Mouse (Mus musculus): ENCODE measurements around the gene B3gnt2.

Gene B3gnt2

DNA sequence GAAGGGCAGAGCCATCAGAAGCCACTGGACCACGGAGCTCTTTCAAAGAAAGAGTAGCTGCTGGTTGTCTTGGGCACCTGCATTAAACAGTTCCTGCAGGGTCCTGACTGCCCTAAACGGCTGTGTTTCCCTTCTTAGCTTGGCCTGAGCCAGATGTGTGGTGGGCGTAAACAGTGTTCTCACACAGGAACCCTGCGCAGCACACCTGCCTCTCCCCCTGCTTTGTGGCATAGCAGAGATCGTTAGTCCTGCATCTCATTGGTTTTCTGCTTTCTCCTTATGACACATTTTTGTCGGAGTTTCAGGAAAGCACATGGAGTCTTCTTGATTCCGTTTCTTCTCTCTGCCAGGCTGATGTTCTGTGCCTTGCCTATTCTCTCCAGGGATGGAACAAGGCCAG lies 44.9 kb downstream of the B3gnt2 start:
- in situ Hi-C loops (cut with MseI, MboI) = no loop called here

DNA sequence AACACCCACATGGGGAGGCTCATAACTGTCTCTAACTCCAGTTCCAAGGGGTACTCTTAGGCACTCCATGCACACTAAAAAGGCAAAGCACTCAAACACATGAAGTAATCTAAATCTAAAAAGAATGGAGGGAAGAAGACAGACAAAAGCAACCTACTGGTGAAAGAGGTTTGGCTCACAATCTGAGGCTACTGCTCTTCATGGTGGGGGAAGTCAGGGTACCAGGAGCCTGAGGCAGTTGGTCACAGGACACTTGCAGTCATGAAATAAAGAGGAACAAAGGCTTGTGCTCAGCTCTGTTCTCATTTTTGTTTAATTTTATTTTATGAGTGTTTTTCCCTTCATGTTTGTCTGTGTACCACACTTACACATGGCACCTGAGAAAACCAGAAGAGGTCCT lies 45.6 kb downstream of the B3gnt2 start:
- in situ Hi-C loops (cut with MseI, MboI) = no loop called here

DNA sequence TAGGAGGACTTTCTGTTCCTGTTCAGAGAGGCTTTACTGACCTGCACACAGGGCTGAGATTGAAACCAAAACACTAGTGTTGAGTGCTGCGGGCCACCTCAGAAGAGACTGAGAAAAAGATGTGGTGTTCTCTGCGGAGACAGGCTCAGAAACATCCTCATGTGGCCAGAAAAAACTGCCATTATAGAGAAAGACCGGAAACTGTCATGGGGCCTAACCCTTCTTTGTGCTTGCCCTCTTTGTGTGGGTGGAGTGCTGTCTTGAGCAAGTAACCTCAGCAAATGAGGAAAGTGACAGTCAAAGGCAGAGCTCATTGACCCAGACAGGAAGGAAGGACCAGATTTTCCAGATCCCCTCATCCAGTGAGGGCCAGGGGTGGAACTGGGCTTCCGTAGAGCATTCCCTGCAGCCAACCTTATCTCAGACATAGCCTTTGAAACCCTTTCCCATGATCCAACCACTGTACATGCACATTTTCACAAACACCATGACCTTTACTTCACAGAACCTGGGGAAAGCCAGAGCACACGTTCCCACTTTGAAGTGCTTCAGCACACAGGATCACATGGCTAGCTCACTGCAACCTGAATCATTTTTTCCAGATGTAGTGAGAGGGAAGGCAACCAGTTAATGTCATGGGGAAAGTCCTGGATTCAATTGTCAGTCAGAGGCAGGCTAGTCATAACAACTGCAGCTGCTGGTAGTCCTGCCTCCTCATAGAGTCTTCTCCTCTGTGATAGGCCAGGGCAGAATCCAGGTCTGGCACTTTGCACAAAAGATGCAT lies 46.6 kb downstream of the B3gnt2 start:
- in situ Hi-C loops (cut with MseI, MboI) = no loop called here

DNA sequence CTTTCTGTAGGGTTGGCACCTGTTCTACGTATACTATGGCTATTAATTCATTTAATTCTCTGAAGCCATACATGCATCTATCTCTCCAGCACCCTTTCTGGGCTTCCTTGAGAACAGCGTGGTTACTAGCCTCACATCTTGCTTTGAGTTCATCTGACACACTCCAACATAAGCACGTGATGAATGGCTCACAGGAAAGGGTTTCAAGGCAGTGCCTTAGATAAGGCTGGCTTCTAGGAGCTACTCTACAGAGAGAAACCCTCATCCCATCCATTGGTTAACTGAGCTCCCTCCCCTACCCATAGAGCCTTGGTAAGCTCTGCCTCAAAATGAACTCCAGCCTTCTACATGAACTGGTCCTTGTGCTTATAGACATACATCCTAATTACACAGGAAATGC lies 47.3 kb downstream of the B3gnt2 start:
- in situ Hi-C loops (cut with MseI, MboI) = no loop called here

DNA sequence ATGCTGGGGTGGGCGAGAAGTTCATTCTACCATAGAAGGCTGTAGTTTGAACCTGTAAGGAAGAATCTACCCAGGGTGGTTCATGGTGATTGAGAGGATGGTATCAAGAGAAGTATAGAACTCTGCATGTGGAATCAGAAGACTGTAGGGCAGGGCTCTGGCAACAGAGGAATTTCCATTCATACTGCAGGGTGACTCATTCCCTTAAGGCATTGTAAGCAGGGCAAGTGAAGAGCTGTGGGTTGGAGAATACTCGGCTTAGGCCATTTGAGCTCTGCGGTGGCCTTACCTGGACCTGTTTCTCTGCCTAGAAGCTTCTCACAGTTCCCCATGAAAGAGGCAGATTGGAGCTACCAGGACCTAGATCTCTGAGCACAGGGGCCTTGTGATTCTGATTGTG lies 49.3 kb downstream of the B3gnt2 start:
- in situ Hi-C loops (cut with MseI, MboI) = no loop called here

DNA sequence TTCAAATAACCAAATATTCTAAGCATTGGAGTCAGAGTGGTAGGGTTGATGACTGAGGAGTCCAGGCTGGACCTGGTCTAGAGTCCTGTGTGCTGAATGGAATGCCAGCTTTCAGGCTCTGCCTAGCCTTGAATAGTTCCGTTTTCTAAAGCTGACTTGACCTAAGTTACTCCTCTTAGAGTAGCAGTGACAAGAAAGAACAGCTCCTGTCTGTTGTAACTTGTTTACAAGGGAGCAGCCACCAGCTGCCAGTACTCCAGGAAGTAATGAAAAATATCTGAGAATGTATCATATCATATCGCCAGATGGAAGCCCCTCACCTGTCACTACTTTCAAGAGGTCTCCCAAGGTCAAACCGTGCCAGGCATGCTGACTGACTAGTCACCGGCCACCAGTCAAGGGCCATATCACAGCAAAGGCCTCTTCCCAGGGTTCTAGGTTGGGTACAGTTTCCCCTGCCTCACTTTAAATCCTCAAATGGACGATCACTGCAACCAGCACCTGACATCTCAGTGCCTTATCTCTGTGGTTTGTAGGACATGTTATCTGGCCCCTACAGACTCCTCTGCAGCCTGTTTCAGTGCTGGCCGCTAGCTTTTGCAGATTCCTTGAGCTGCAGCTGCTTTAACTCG lies 51.2 kb downstream of the B3gnt2 start:
- in situ Hi-C loops (cut with MseI, MboI) = no loop called here

DNA sequence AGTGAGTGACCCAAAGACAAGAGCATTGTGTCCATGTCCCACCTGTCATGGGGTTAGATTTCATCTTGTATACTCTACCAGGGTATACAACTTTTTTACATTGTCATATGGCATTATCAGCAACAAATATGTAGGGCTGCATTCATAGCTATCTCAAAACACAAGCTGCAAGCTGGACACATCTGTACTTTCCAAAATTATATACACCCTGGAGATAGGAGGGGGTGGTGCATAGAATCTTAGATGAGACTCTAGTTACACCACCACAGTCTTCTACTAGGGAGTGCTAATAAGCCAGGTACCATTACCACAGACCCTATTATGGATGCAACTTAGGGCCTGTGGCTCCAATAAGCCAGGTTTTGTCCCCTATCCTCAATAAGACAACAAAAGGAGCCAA lies 52.7 kb downstream of the B3gnt2 start:
- in situ Hi-C loops (cut with MseI, MboI) = no loop called here

DNA sequence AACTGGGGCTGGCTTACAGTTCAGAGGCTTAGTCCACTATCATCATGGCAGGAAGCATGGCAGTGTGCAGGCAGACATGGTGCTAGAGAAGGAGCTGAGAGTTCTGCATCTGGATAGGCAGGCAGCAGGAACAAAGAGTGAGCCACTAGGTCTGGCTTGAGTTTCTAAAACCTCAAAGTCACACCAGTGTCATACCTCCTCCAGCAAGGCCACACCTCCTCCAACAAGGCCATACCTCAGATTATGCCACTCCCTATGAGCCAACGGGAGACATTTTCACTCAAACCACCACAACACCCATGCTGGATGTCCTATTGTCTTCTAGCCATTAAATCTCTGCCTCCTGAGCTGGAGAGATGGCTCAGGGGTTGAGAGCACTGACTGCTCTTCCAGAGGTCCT lies 55.6 kb downstream of the B3gnt2 start:
- in situ Hi-C loops (cut with MseI, MboI) = no loop called here

DNA sequence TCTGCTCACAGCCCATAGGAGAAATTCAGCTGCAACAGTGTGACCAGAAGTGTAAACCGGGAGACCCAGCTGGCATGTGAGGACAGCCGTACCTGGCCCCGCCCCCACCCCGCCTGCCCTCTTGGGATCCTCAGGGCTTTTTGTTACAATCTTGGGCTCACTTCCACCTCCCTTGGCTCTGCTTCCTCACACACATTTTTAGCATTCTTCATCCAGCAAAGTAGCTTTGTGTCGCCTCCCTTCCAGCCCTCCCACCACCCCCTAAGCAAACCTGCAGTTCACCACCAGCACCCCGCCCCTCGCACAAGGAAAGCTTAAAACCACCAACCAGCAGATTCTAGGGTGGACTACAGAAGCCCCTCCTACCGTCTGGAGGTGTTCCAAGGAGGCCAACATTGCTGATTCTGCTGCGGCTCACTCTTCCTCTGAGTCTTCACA lies 60.8 kb downstream of the B3gnt2 start:
- in situ Hi-C loops (cut with MseI, MboI) = loop anchor here in 1 of 2 experiments (25.0 kb wide), 1 partner anchor 162 kb away; the partner anchor contains the start of gene Zrsr1

DNA sequence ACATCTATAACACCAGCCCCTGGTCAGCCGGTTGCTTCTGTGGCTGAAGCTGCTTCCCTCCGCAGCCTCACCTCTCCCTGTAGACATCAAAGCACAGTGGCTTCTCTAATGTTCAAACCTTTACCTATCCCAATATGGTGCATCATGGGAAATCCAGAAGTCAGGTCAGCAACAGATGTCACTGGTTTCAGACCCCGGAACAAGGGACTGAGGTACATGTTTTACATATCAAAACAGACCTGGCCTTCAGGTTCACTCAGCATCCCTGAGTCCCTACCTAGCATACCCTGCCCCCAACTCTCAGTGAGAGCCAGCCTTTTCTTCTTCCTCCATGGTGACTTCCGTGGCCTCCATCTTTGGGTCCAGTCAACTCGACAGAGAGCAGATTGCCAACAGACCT lies 61.8 kb downstream of the B3gnt2 start:
- in situ Hi-C loops (cut with MseI, MboI) = loop anchor here in 1 of 2 experiments (25.0 kb wide), 1 partner anchor 163 kb away; the partner anchor contains the start of gene Zrsr1

DNA sequence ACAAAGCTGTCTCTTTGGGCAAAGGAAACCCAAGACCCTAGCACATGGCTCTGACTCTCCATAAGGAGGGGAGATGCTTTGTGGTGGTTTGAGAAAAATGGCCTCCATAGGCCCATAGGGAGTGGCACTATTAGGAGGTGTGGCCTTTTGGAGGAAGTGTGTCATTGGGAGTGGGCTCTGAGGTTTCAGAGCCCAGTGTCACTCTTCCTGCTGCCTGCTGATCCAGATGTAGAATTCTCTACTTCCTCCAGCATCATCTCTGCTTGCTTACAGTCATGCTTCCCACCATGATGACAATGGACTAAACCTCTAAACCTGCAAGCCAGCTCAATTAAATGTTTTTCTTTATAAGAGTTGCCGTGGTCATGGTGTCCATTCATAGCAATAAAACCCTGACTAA lies 66.0 kb downstream of the B3gnt2 start:
- in situ Hi-C loops (cut with MseI, MboI) = loop anchor here in 1 of 2 experiments (25.0 kb wide), 1 partner anchor 168 kb away; the partner anchor contains the start of gene Zrsr1

DNA sequence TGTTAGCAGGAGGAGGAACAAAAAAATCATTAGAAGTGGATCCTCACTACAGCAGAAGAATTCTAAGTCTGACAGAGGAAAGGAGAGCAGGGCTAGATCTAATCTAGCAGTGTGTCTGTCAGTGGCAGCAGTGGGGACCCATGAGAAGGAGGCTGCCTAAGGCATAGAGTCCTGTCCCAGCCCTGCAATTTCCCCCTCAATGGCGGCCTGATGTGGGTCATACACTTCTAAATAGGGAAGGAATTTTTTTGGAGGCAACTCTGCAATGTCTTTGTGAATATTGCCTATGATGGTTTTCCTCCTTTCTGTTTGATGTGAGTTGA lies 66.9 kb downstream of the B3gnt2 start:
- in situ Hi-C loops (cut with MseI, MboI) = loop anchor here in 1 of 2 experiments (25.0 kb wide), 1 partner anchor 168 kb away; the partner anchor contains the start of gene Zrsr1

DNA sequence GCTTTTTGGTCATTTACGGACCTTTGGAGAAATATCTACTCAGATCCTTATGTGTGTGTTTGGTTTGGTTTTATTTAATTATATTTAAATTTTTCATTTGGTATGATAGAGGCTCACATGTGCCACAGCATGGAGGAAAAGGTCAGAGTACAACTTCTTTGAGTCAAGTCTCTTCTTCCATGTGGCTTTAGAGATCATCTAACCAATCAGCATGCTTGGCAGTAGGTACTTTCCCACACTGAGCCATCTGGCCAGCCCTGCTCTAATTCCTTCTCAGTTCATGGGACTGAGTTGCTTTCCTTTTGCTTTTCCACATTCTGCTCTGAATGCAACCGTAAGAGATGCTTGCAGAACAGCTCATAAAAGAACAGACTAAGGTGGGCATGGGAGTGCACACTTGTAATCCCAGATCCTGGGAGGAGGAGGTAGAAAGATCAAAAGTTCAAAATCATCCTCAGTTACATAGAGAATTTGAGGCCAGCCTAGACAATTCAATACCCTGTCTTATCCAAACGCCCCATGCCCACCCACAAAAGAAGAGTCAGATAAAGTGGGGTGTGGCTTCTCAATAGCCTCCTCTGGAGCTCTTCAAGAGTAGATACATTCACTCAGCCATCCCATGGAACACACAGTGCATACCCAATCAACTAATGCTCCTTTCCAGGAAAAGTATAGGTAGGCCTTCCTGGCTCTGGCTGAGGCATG lies 67.4 kb downstream of the B3gnt2 start:
- in situ Hi-C loops (cut with MseI, MboI) = loop anchor here in 1 of 2 experiments (25.0 kb wide), 1 partner anchor 169 kb away; the partner anchor contains the start of gene Zrsr1

DNA sequence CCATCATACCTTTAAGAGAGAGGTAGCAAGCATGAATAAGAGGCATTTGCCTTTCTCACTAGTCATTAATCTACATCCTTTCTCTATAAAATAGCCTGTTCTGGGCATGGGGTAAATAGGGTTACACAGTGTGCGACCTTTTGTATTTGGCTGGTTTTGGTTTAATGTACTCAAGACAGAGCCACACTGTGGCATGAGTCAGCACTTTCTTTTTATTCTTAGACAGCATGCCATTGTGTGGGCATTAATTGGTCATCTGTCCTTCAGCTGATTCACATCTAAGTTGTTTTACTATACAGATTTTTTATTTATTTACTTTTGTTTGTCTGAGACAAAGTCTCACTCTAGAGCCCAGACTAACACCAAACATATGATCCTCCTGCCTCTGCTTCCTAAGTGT lies 68.6 kb downstream of the B3gnt2 start:
- in situ Hi-C loops (cut with MseI, MboI) = loop anchor here in 1 of 2 experiments (25.0 kb wide), 1 partner anchor 170 kb away; the partner anchor contains the start of gene Zrsr1

DNA sequence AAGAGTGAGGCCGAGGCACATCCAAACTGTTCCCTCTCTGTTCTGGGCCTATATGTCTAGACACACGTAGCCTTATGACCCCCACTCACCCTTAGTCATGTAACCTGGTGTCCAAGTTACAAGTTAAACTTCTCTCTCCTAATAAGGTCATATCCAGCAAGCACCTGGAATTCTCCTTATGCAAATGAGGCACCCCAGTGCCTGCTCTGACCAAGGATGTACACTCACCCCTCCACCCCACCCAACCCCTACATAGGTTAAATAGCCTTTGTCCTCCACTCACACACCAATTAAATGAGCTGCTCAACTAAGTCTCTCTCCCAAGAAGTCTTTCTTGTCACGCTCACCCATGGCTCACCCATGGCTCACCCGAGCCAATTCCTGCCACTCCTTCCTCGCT lies 69.0 kb downstream of the B3gnt2 start:
- in situ Hi-C loops (cut with MseI, MboI) = loop anchor here in 1 of 2 experiments (25.0 kb wide), 1 partner anchor 171 kb away; the partner anchor contains the start of gene Zrsr1

DNA sequence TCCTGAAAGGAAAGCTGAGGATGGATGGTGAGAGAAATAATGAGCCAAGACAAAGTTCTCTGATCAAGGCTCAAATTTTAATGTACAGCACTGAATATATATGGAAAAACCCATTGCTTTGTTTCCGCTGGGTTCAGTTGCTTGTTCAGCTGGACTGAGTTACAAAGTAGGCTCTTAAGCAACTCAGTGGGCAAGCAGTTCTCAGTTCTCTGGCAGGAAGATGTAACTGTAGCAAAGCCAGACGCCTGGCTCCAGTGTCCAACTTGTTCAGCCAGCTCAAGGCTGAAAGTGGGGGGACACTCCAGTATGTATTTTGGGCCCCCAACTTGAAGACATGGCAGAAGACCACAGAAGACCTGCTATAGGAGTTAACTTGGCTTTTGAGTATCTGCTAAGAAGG lies 72.9 kb downstream of the B3gnt2 start:
- in situ Hi-C loops (cut with MseI, MboI) = loop anchor here in 1 of 2 experiments (25.0 kb wide), 1 partner anchor 174 kb away; the partner anchor contains the start of gene Zrsr1

DNA sequence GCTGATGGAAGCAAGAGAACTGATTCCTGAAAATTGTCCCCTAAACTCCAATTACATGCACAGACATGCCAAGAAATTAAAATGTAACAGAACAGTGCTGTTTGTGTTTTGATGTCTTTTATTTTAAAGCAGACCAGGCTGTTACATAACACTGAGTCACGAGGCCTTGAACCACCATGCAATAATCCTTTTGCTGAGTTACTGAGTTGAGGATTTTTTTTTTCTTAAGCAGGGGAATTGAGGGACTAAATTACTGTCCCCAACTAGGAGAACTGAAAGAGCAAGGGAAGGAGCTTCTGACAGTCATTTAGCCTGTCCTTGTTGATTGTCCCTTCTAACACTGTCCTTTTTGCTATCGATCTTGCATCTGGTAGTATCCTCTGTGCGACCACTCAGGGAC lies 76.3 kb downstream of the B3gnt2 start:
- in situ Hi-C loops (cut with MseI, MboI) = loop anchor here in 1 of 2 experiments (25.0 kb wide), 1 partner anchor 178 kb away; the partner anchor contains the start of gene Zrsr1

DNA sequence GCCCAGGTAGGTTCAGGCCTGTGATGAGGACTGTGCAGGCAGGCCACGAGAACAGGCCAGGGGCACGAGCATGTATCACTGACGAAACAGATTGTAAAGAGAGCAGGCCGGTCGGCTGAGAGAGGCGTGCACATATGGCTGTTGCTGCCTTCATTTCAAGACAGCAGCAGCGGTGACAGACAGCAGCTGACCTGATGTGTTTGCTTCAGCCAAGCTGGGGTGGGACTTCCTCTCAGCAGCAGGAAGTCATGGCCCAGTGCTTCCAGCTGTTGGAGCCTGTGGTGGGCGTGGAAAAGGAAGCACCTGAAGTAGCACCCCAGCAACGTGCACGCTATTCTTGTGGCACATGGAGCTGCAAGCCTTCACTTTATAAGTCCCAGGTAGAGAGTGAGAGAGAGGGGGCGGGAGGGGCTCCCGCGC lies 78.0 kb downstream of the B3gnt2 start:
- in situ Hi-C loops (cut with MseI, MboI) = loop anchor here in 1 of 2 experiments (25.0 kb wide), 1 partner anchor 180 kb away; the partner anchor contains the start of gene Zrsr1

DNA sequence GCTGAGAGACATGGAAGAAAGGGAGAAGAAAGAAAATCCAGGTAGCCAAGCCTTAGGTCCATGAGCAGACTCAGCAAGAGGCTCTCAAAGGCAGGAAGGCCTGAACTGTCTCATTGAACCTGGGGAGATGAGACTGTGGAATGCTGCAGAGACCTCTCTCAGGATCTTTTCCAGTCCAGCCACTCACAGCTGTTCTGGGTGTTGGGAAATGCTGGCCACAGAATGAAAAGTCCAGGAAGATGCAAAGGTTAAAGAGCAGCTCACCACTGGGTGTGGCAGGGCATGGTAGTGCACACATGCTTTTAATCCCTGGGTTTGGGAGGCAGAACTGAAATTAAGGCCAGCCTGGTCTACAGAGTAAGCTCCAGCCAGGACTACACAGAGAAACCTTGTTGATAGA lies 79.6 kb downstream of the B3gnt2 start:
- in situ Hi-C loops (cut with MseI, MboI) = loop anchor here in 1 of 2 experiments (25.0 kb wide), 1 partner anchor 181 kb away; the partner anchor contains the start of gene Zrsr1

DNA sequence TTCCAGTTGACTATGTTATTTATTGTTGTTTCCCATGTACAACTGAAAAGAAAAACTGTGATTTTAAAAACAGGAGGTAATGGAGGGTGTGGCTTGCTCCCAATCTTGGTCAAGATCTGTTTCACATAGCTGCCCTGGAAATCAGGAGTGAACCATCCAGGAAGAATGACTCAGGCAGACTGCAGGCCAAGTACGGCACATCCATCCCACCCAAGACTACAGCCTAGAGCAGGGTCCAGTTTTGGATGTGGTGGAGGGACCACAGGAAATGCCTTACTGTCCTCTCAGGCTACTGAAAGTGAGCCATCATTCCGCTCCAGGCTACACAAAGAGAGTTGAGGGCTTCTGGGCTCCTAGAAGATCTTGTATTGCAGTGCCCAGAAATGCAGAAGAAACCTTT lies 80.0 kb downstream of the B3gnt2 start:
- in situ Hi-C loops (cut with MseI, MboI) = loop anchor here in 1 of 2 experiments (25.0 kb wide), 1 partner anchor 182 kb away; the partner anchor contains the start of gene Zrsr1

DNA sequence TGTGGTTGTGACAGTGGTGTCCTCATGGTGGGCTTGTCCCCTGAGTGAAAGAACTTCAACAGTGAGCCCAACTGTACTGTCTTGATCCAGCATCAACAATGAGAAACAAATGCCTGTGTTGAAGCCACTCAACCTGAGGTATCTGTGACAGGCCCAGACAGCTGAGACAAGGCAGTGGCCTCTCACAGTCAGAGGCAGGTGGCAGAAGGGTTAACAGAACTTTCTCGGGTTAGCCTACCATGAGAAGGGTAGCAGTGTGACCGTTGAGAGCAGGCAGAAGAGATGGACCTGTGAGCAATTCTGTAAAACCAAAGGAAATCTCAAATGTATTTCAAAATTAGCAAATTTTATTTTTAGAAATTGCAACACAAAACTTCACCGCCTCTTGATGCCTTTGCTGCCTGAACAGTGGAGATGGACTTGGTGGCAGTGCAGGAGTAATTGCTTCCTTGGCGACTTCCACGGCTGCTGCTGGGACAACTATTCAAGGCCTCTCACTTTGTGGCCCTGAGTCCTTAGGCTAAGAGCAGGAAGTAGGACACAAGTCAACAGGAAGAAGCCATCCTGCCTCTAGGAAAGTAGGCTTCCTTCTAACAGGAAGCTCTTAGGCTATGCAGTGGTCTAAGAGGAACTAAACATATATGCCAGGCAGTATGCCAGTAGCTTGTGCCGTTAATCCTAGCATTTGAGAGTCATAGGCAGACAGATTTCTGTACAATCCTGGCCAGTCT lies 80.8 kb downstream of the B3gnt2 start:
- in situ Hi-C loops (cut with MseI, MboI) = loop anchor here (10.0 to 25.0 kb wide), 2 partner anchors 175 to 182 kb away; partner anchors contain the start of gene Zrsr1 (in 1 of the 2)
